Mouse (Mus musculus) left cerebral cortex, adult 2 months (tissue): ENCODE results near the gene Brpf1. TPM values are rescaled to one million over a fixed set of nuclear protein-coding genes. Genes with fewer than 3 reads are reported as not detected.
"Not testable (repeated sequence)": the region's sequence is repeated elsewhere in the genome, so short reads cannot be mapped to it uniquely, and the experiment has no call there.

Source experiments
- DNase-seq, 2 experiments: peaks; one replicate each; pipeline ENCODE4 v3.0.0; 2021 to 2022; ENCODE audit warnings: low spot score in 2 of 2, mixed read lengths in 1 of 2; ENCODE audit errors: extremely low spot score in 1 of 2
- H3K27ac ChIP-seq: fragments of 200-600 bp; 2 replicates; pipeline ENCODE4 v1.8.1; 2022
- H3K4me3 ChIP-seq: fragments of 200-600 bp; 2 replicates; pipeline ENCODE4 v1.8.1; 2022
- CTCF ChIP-seq: fragments of 200-600 bp; IDR thresholded peaks from 2 replicates; pipeline ENCODE4 v1.8.1; 2022; ENCODE audit warnings: antibody characterized with exemption, mild to moderate bottlenecking, moderate library complexity
- intact Hi-C: fragments of 180-260 bp; cut with DNase I; formaldehyde crosslinking; loops from one replicate; pipeline ENCODE4 v1.15.1; 2025
- total RNA-seq, 2 experiments: library from RNA; stranded (reverse); gene quantifications; 2 replicates each; pipeline ENCODE4 v1.2.3; 2021

The Brpf1 gene
- total RNA-seq, 2 experiments from 2014 or later = 31.0 to 32.9 TPM

GRCm38 (mm10) chr6:113307481-113308121 is 664 bp downstream of the Brpf1 start:
- TF ChIP-seq CTCF = no peak
- H3K4me3 ChIP-seq = peak overlapping the region; percentile 93
- intact Hi-C loops = loop anchor here (5.0 kb wide), 2 partner anchors 70 to 260 kb away; partner anchors contain the start of genes Mtmr14 and Thumpd3
- peak in 1 of 2 experiments; percentile 29 for DNase-seq
- peak overlapping the region; percentile 100 for H3K27ac ChIP-seq

GRCm38 (mm10) chr6:113308141-113308540 is 1.2 kb downstream of the Brpf1 start:
- intact Hi-C loops = loop anchor here (5.0 kb wide), 2 partner anchors 71 to 261 kb away; partner anchors contain the start of genes Mtmr14 and Thumpd3
- H3K27ac ChIP-seq = no peak overlapping the region
- H3K4me3 ChIP-seq = peak overlapping the region; percentile 93
- no peak for DNase-seq
- peak; percentile 41 for TF ChIP-seq CTCF

- no peak for DNase-seq
- Histone ChIP-seq H3K4me3 (no peak overlapping the region), H3K27ac (no peak overlapping the region)
- no peak for TF ChIP-seq CTCF
- intact Hi-C loops = no loop called here
Measured at GRCm38 (mm10) chr6:113315972-113316371, 9.0 kb downstream of the Brpf1 start.

GRCm38 (mm10) chr6:113326533-113327315 is 19.8 kb downstream of the Brpf1 start, which contains the start of gene Ogg1:
TSS of gene Ogg1 (plus strand) at chr6:113326972.
- no peak for TF ChIP-seq CTCF
- Histone ChIP-seq H3K27ac (peak within 1 kb of the TSS; percentile 92), H3K4me3 (peak within 1 kb of the TSS; percentile 74)
- DNase-seq = peak; percentile 96 to 98
- intact Hi-C loops = no loop called here

- H3K4me3 ChIP-seq = no peak overlapping the region
- intact Hi-C loops = no loop called here
- DNase-seq = no peak
- H3K27ac ChIP-seq = no peak overlapping the region
- TF ChIP-seq CTCF = no peak
Measured at GRCm38 (mm10) chr6:113329396-113329795, 22.5 kb downstream of the Brpf1 start.

- Histone ChIP-seq H3K27ac (no peak overlapping the region), H3K4me3 (no peak overlapping the region)
- DNase-seq = no peak
- no peak for TF ChIP-seq CTCF
- intact Hi-C loops = no loop called here
Measured at GRCm38 (mm10) chr6:113330547-113330946, 23.6 kb downstream of the Brpf1 start.

GRCm38 (mm10) chr6:113331721-113332120 is 24.8 kb downstream of the Brpf1 start:
- no peak for DNase-seq
- Histone ChIP-seq H3K27ac (no peak overlapping the region), H3K4me3 (no peak overlapping the region)
- TF ChIP-seq CTCF = no peak
- intact Hi-C loops = no loop called here

GRCm38 (mm10) chr6:113332734-113333133 is 25.8 kb downstream of the Brpf1 start:
- intact Hi-C loops, DNase-seq, H3K4me3 ChIP-seq: not testable (repeated sequence)
- peak; percentile 12 for TF ChIP-seq CTCF
- peak overlapping the region; percentile 32; the same call in 1 of the 2 replicates for H3K27ac ChIP-seq

- intact Hi-C loops = no loop called here
- Histone ChIP-seq H3K4me3 (no peak overlapping the region), H3K27ac (peak overlapping the region; percentile 32; the same call in 1 of the 2 replicates)
- peak in 1 of 2 experiments; percentile 55 for DNase-seq
- TF ChIP-seq CTCF = no peak
Measured at GRCm38 (mm10) chr6:113333137-113333950, 26.4 kb downstream of the Brpf1 start.

GRCm38 (mm10) chr6:113334216-113334615 is 27.3 kb downstream of the Brpf1 start:
- intact Hi-C loops = no loop called here
- H3K27ac ChIP-seq = no peak overlapping the region

GRCm38 (mm10) chr6:113336852-113337620 is 30.1 kb downstream of the Brpf1 start:
- Histone ChIP-seq H3K4me3 (no peak overlapping the region), H3K27ac (peak overlapping the region; percentile 28; the same call in 1 of the 2 replicates)
- intact Hi-C loops = no loop called here
- TF ChIP-seq CTCF = no peak
- no peak for DNase-seq

More at GRCm38 (mm10) chr6:113334216-113334615, 27.3 kb downstream of the Brpf1 start:
- no peak for DNase-seq
- TF ChIP-seq CTCF = no peak
- H3K4me3 ChIP-seq = no peak overlapping the region
